Mouse (Mus musculus) heart, adult 2 months (tissue): Measurements from ENCODE around the gene Prtg.

Source experiments
- CTCF ChIP-seq: fragments of 200-600 bp; IDR thresholded peaks from 2 replicates; pipeline ENCODE4 v1.8.1; 2022; ENCODE audit warnings: antibody characterized with exemption, mild to moderate bottlenecking, moderate library complexity
- POLR2A ChIP-seq: fragments of 200-500 bp; IDR thresholded peaks from 2 replicates; pipeline ENCODE4 v1.6.1; 2011; ENCODE audit warnings: mild to moderate bottlenecking, low read depth, low read length, control low read depth; ENCODE audit not compliant: insufficient read depth

DNA sequence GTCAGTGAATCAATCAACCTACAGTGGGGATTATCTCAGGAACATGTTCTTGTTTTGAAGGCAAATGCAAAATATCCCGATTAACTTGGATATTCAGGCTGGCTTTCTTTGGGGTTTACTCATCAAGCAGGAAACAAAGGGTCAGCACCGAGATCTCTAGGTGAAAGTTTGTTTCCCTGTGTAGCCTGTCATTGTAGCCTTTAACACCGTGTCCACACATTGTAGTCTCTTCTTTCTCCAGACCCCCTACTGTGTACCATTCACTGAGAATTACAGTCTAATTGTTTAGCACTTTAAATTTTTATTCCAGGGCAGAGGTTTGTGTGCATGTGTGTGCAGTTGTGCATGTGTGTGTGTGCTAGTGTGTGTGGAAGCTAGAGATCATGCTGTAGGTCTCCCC, 19.3 kb downstream of the Prtg start:
- TF ChIP-seq CTCF (no peak), POLR2A (no peak)
